Comparison of ENCODE assay signal across 20 mouse cellular contexts in the genomic region with DNA sequence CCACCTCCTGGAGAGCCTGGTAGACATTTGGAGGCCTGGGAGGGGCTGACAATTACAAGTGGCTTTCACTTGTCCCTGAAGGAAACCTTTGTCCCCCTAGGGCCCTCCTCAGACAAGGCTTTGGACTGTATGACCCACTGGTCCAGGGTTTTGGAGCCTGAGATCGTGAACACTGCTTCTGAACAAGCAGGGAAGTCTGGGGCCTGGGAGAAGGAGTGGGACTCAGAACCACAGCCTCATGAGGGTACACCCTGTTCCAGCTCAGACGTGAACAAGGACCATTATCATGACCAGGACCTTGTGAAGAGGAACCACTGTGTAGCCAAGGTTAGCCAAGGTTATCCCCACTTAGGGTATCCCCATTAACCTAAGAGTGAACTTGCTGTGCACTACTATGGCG. TPM values are rescaled to one million over a fixed set of nuclear protein-coding genes. Genes with fewer than 3 reads are reported as not detected.
"Had no signal": no experiment of that assay in that cellular context is flagged by ENCODE, and none has a peak within 500 bp of the region (broad histone marks: within the 10 kb centered on the region; RNA-seq: fewer than 3 reads in every experiment).

No protein-coding gene starts in this region.

- H3K36me3 ChIP-seq: neural tube, embryonic 12.5 days; stomach, embryonic 15.5 days had no signal

- H3K27me3 ChIP-seq: lung, embryonic 15.5 days; stomach, embryonic 15.5 days had no signal

- H3K9me3 ChIP-seq: liver, embryonic 15.5 days; lung, embryonic 15.5 days; midbrain, embryonic 12.5 days; neural tube, embryonic 12.5 days; stomach, embryonic 15.5 days had no signal

- ATAC-seq: liver, postnatal 0 days; lung, postnatal 0 days had no signal

- DNase-seq: liver, postnatal 0 days; lung, adult 2 months; lung, postnatal 14 days; lung, postnatal 36 days; midbrain, embryonic 14.5 days; right cerebral cortex, postnatal 14 days; thymus, adult 2 months; thymus, postnatal 25 days; thymus, postnatal 4 days had no signal

- H3K27ac ChIP-seq: liver, embryonic 15.5 days; lung, embryonic 15.5 days; macrophage; midbrain, embryonic 12.5 days; neural tube, embryonic 12.5 days; stomach, embryonic 15.5 days; stomach, postnatal 0 days had no signal

- H3K4me2 ChIP-seq: liver, embryonic 15.5 days; lung, embryonic 15.5 days; midbrain, embryonic 12.5 days; neural tube, embryonic 12.5 days; stomach, embryonic 15.5 days had no signal

- H3K4me3 ChIP-seq: liver, embryonic 15.5 days; lung, embryonic 15.5 days; megakaryocyte, embryonic 14.5 days; midbrain, embryonic 12.5 days; neural tube, embryonic 12.5 days; stomach, embryonic 15.5 days had no signal

- H3K9ac ChIP-seq: liver, embryonic 15.5 days; liver, postnatal 0 days; lung, embryonic 15.5 days; midbrain, embryonic 12.5 days; neural tube, embryonic 12.5 days; stomach, embryonic 15.5 days had no signal

RNA-seq across cellular contexts. Expression of gene Ccdc159, which starts 1.9 kb away (rescaled TPM):
- total RNA-seq: monocyte, adult 5-6 weeks; neutrophil, adult 5-6 weeks had no signal

RNA-seq across cellular contexts. Expression of gene Plppr2, which starts 7.6 kb away (rescaled TPM):
- total RNA-seq: monocyte, adult 5-6 weeks; neutrophil, adult 5-6 weeks had no signal
